Mouse (Mus musculus): ENCODE measurements around the gene Wwc2.

DNA sequence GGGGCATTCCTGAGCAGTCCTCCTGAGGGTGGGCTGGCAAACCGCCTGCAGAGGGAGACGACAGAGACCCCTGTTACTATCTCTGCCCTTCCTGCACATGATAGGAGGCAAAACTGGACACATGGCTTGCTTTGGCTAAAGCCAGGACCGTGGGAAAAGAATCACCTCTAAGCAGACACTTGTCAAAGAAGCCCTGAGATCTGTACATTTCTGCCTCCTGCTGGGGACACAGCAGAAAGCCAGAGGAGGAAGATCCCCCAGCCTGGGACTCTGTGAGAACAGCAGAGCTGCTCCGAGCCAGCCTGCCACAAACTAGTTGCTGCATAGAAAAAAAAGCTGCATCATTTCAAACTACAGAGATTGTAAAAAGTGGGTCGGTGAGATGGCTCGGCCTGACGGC, 147.7 kb downstream of the Wwc2 start:
- TF ChIP-seq CTCF (IDR thresholded peaks at IDR 0.05; ENCODE audit: extremely low read depth, insufficient read depth, low read length) (no peak), POLR2A (IDR thresholded peaks at IDR 0.05; ENCODE audit: extremely low read depth, insufficient read depth, low read length) (no peak)
